Mouse (Mus musculus) midbrain, embryonic 16.5 days (tissue): ENCODE measurements at regions not wholly inside any gene's neighbourhood (a gene's known extent, or its start where the extent isn't known, plus 50 kb on each side); places are given as distances from the start of the nearest gene placed in this dataset.

Experiments
- ATAC-seq: fragments of 200-750 bp; cut with Nextera tagmentation; 2 replicates; pipeline ENCODE4 v1.8.0; 2017; ENCODE audit warnings: moderate TSS enrichment
- H3K27ac ChIP-seq: fragments of 300-500 bp; sonication (generic); 2 replicates; pipeline ENCODE4 v1.5.1; 2014; ENCODE audit warnings: mild to moderate bottlenecking, low read length, mixed read lengths
- H3K27me3 ChIP-seq: fragments of 300-500 bp; sonication (generic); 2 replicates; pipeline ENCODE4 v1.6.1; 2014; ENCODE audit warnings: low read depth, low read length, mixed read lengths; ENCODE audit not compliant: control insufficient read depth, insufficient read depth
- H3K36me3 ChIP-seq: fragments of 300-500 bp; sonication (generic); 2 replicates; pipeline ENCODE4 v1.6.1; 2014; ENCODE audit warnings: mild to moderate bottlenecking, low read length, moderate library complexity, mixed read lengths; ENCODE audit not compliant: control insufficient read depth, insufficient read depth
- H3K4me1 ChIP-seq: fragments of 300-500 bp; sonication (generic); 2 replicates; pipeline ENCODE4 v1.6.1; 2014; ENCODE audit warnings: mild to moderate bottlenecking, low read length, mixed read lengths; ENCODE audit not compliant: control insufficient read depth, insufficient read depth
- H3K4me2 ChIP-seq: fragments of 300-500 bp; sonication (generic); 2 replicates; pipeline ENCODE4 v1.6.1; 2014; ENCODE audit warnings: mild to moderate bottlenecking, low read length, mixed read lengths
- H3K4me3 ChIP-seq: fragments of 300-500 bp; sonication (generic); 2 replicates; pipeline ENCODE4 v1.5.1; 2014; ENCODE audit warnings: low read depth, mild to moderate bottlenecking, low read length, moderate library complexity, mixed read lengths
- H3K9ac ChIP-seq: fragments of 300-500 bp; sonication (generic); 2 replicates; pipeline ENCODE4 v1.6.1; 2014; ENCODE audit warnings: low read depth, low read length, mixed read lengths
- H3K9me3 ChIP-seq: fragments of 300-500 bp; sonication (generic); replicated peaks from 2 replicates; pipeline ENCODE4 v1.6.1; 2014; ENCODE audit warnings: mild to moderate bottlenecking, low read length, mixed read lengths; ENCODE audit not compliant: control insufficient read depth, poor library complexity, severe bottlenecking
- WGBS: fragments of 180-500 bp; shearing (Covaris S2); extraction: QIAGEN DNeasy Blood & Tissue Kit; methylation state at CpG from one replicate; pipeline ENCODE4 v1.1.7; 2014; 5-methylcytosine and 5-hydroxymethylcytosine counted together

DNA sequence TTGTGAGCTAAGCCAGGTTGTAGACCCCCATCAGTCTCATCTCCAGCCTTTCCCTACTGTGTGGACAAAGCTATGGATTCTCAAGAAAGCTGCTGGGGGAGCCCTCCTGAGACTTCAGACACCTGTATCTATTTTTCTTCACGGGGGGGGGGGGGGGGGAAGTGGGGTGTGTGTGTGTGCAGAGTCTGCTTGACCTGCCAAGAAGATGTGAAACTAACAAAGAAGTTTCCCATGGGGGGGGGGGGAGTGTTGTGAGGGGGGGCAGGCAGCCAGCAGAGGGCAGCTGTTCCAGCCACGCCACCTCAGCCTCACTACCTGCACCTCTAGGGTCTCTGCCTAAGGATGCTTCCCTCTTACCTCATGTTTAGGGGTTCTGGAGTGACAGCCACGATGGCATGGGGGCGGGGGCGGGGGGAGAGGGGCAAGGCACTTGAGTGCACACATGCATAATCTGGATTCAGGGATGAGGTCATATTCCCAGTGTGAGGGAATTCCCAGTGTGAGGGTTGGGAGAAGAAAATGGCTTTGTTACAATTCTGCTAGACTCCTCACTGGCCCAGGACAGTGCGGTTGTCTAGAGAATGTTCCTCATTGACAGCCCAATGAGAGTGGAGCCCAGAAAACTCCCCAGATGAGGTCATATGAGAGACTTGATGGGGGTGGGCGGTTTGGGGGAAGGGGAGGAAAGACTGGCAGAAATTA is 104.0 kb upstream of the Spata13 start:
- Histone ChIP-seq H3K36me3 (no peaks in the 10 kb centered on the region), H3K27ac (no peak overlapping the region), H3K9ac (no peak overlapping the region), H3K9me3 (no peaks in the 10 kb centered on the region; the same call in 1 of the 2 replicates), H3K4me1 (peaks cover 16% of the 10 kb centered on the region), H3K4me2 (no peak overlapping the region), H3K4me3 (no peak overlapping the region), H3K27me3 (no peaks in the 10 kb centered on the region)
- WGBS: 40% methylated on average over 6 of the region's 7 CpGs
- ATAC-seq: peak; percentile 29; the same call in 1 of the 2 replicates

DNA sequence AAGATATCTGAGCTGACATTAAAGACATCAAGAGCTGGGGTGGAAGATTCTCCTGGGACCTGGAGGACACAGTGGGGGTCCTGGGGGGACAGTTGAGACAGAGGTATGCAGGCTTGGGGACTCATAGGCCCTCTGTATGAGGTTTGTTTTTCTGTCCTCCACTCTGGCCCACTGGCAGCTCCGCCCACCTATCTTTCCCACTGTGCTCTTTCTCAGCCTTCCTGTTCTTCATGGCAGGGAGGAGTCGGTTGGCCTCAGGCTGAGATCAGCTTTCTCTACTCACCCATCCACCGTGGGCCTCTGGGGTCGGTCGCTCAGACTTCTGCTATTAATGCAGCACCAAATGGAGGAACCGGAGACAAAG is 103.5 kb upstream of the Spata13 start:
- Histone ChIP-seq H3K9me3 (no peaks in the 10 kb centered on the region; the same call in 1 of the 2 replicates), H3K27me3 (no peaks in the 10 kb centered on the region), H3K4me1 (peaks cover 16% of the 10 kb centered on the region), H3K36me3 (no peaks in the 10 kb centered on the region), H3K9ac (no peak overlapping the region), H3K4me2 (no peak overlapping the region), H3K4me3 (no peak overlapping the region), H3K27ac (no peak overlapping the region)
- 23% methylated on average over 6 of the region's 6 CpGs for WGBS
- no peak for ATAC-seq

DNA sequence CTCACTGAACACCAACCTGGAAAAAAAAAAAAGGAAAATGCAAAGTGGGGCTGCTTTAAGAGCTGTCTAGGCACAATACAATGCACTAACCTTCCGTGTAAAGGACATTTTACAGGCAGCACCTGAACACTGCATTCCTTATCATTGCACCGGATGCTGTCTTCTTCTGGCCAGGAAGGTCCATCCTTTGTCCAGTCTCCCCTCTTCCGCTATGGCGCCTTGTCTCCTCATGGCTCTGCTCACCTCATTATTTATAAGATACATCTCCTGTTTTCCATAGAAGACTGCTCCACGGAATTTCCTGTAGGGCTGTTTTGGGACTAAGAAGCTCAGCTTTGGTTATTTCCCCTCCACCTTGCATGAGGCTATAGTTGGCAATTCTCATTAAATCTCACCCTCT is 102.8 kb upstream of the Spata13 start:
- H3K36me3 ChIP-seq: no peaks in the 10 kb centered on the region
- no peak overlapping the region for H3K9ac ChIP-seq
- 80% methylated on average over 5 of the region's 5 CpGs for WGBS
- H3K4me1 ChIP-seq: peaks cover 16% of the 10 kb centered on the region
- no peaks in the 10 kb centered on the region; the same call in 1 of the 2 replicates for H3K9me3 ChIP-seq
- H3K4me3 ChIP-seq: no peak overlapping the region
- no peak overlapping the region for H3K4me2 ChIP-seq
- no peak overlapping the region for H3K27ac ChIP-seq
- no peaks in the 10 kb centered on the region for H3K27me3 ChIP-seq
- no peak for ATAC-seq

DNA sequence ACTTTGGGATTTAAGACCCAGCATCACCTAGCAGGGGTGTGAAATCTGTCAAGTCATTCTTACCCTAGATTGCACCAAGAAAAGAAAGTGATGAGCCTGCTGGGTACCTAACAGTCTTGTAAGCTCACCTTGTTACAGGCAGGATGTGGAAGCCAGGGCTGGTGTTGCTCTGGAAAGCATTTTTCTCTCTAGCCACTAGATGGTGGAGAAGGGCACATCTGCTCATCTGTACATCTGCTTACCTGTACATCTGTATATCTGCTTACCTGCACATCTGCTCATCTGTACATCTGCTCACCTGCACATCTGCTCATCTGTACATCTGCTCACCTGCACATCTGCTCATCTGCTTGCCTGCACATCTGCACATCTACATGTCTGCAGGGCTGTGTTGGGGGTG is 102.0 kb upstream of the Spata13 start:
- Histone ChIP-seq H3K4me1 (peaks cover 16% of the 10 kb centered on the region), H3K4me3 (no peak overlapping the region), H3K27ac (no peak overlapping the region), H3K36me3 (no peaks in the 10 kb centered on the region), H3K4me2 (no peak overlapping the region), H3K27me3 (no peaks in the 10 kb centered on the region), H3K9ac (no peak overlapping the region), H3K9me3 (no peaks in the 10 kb centered on the region; the same call in 1 of the 2 replicates)
- ATAC-seq: no peak

DNA sequence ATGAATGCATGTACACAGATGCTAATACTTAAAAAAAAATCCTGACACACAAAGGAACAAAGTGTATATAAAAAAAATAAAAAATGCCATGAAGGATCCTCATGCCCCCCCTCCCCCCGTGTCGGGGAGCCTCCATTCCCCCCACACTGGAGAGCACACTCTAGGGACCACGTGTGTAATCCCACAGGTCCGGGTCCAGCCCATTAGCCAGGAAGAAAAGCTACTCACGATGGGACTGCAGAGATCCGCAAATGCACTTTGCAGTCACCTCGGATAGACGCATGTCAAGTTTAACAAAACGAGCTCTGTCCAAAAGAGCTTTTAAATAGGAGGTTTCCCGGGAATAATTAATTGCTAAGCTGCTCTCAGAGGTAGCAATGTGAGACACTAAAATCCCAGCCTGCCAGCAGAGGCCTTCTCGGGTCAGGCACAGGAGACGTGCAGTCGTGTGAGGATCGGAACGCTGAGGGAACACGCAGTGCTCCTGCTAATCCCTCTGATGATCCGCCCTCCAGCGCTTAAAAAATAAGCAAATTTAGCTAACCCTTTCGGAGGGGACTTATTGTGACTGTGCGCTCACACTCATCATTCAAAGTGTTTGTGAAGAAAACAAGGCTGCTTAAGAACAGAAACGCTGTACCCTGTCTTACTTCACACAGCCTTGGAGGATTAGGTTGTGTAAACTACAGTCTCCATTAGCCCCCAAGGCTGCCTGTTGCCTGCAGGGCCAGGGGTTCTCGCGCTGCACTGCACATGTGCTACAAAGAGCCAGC is 100.2 kb upstream of the Spata13 start:
- Histone ChIP-seq H3K36me3 (no peaks in the 10 kb centered on the region), H3K9me3 (no peaks in the 10 kb centered on the region; the same call in 1 of the 2 replicates), H3K9ac (peak overlapping the region; percentile 17; the same call in 1 of the 2 replicates), H3K27ac (peak overlapping the region; percentile 7), H3K4me1 (peaks cover 16% of the 10 kb centered on the region), H3K4me2 (peak overlapping the region; percentile 40), H3K27me3 (no peaks in the 10 kb centered on the region), H3K4me3 (no peak overlapping the region)
- ATAC-seq: peak; percentile 75
- 7% methylated on average over 23 of the region's 23 CpGs for WGBS

DNA sequence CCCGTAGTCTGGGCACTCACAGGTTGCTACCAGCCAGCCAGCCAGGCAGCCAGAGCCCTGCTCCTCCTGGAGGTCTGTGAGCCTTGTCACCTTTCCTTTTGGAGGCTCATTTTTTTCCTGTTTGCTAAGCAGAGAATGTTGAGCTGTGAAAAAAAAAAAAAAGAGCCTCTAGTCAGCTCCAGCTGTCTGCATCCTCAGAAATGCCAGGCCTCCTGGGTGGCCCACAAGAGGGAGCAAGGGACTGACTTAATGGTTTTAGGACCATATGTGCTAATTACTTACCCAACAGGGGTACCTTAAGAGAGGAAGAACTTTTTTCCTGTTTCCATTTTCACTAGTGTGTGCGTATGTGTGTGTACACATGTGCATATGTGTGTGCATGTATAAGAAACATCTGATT is 94.8 kb upstream of the Spata13 start:
- Histone ChIP-seq H3K27ac (no peak overlapping the region), H3K27me3 (no peaks in the 10 kb centered on the region), H3K4me3 (no peak overlapping the region), H3K4me2 (no peak overlapping the region), H3K9ac (no peak overlapping the region), H3K9me3 (no peaks in the 10 kb centered on the region), H3K4me1 (peaks cover 4% of the 10 kb centered on the region), H3K36me3 (no peaks in the 10 kb centered on the region)
- 87% methylated on average over 2 of the region's 2 CpGs for WGBS
- no peak for ATAC-seq

DNA sequence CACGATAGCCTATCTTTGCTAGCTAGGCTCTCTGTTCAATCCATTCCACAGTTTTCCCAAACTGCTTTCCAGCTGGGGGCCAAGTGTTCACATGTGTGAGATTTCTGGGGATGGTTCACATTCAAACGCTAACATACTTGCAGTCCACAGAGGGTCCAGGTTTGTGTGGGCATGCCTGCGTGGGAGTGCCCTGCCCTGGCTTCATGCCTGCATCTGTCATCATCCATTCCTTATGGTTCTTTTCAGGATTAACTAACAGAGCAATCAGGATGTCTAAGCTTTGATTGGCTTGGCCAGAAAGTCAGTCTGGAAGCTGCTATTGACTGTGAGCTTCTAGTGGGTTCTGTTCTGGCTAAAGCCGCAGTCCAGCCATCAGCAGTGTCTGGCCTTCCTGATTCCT is 93.7 kb upstream of the Spata13 start:
- 84% methylated on average over 4 of the region's 4 CpGs for WGBS
- ATAC-seq: no peak

DNA sequence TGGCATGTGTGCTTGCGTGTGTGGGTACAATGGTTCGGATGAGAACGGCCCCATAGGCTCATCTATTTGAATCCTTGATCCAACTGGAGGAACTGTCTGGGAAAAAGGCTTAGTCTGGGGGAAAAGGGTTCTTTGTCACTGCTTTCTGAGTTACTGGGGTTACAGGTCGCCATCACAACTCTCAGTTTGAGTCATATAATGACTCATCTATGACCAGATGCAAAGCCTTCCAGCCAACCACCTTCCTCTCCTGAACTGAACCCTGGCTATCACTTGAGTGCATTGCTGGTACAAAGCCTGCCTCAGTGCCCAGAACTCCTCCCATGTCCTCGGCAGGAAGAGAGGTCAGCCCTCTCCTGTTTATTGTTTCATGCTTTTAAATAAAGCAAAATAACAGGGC is 92.2 kb upstream of the Spata13 start:
- 82% methylated on average over 5 of the region's 5 CpGs for WGBS
- ATAC-seq: no peak
- Histone ChIP-seq H3K27me3 (no peaks in the 10 kb centered on the region), H3K4me3 (no peak overlapping the region), H3K9ac (no peak overlapping the region), H3K4me2 (no peak overlapping the region), H3K9me3 (no peaks in the 10 kb centered on the region), H3K36me3 (no peaks in the 10 kb centered on the region), H3K4me1 (no peaks in the 10 kb centered on the region), H3K27ac (no peak overlapping the region)

More for the DNA sequence above, 93.7 kb upstream of the Spata13 start:
- Histone ChIP-seq H3K9ac (no peak overlapping the region), H3K4me1 (no peaks in the 10 kb centered on the region), H3K4me2 (no peak overlapping the region), H3K36me3 (no peaks in the 10 kb centered on the region), H3K27ac (no peak overlapping the region), H3K9me3 (no peaks in the 10 kb centered on the region), H3K27me3 (no peaks in the 10 kb centered on the region), H3K4me3 (no peak overlapping the region)

DNA sequence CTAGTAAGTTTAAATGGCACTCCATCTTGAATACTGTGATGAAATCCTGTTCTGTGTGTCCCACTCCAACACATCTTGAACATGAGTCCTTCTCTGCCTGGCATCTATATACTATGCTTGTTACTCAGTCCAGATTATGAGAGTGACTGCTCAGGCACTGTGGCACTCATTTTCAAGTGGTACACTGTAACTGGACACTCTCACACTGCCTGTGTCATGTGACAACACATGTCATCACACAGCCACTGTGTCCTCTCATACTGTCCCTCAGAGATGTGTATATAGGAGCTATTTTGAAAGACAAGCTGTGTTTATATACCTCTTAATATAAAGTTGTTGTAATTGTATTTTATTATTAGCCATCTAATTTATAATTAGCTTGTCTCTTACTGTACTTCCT is 89.0 kb upstream of the Spata13 start:
- ATAC-seq: no peak

More for the DNA sequence above, 89.0 kb upstream of the Spata13 start:
- H3K4me2 ChIP-seq: no peak overlapping the region
- H3K27me3 ChIP-seq: no peaks in the 10 kb centered on the region
- H3K9me3 ChIP-seq: no peaks in the 10 kb centered on the region
- H3K9ac ChIP-seq: no peak overlapping the region
- H3K27ac ChIP-seq: no peak overlapping the region
- no peaks in the 10 kb centered on the region for H3K36me3 ChIP-seq
- H3K4me1 ChIP-seq: no peaks in the 10 kb centered on the region
- no peak overlapping the region for H3K4me3 ChIP-seq
